Mouse (Mus musculus) hindbrain, embryonic 11.5 days (tissue): Measurements from ENCODE around the gene Tcl1. TPM values are rescaled to one million over a fixed set of nuclear protein-coding genes. Genes with fewer than 3 reads are reported as not detected.

ENCODE experiments used
- ATAC-seq: fragments of 200-750 bp; cut with Nextera tagmentation; 2 replicates; pipeline ENCODE4 v1.8.0; 2017; ENCODE audit warnings: mild to moderate bottlenecking, moderate TSS enrichment, moderate library complexity; ENCODE audit not compliant: low FRiP score
- DNase-seq: peaks from one replicate; pipeline ENCODE4 v3.0.0-alpha.2; 2015; ENCODE audit warnings: low spot score
- H3K27ac ChIP-seq: fragments of 300-500 bp; sonication (generic); 2 replicates; pipeline ENCODE4 v1.5.1; 2014; ENCODE audit warnings: mild to moderate bottlenecking, low read depth, low read length
- H3K27me3 ChIP-seq: fragments of 300-500 bp; sonication (generic); 2 replicates; pipeline ENCODE4 v1.6.1; 2014; ENCODE audit warnings: mild to moderate bottlenecking, low read length, moderate library complexity, mixed read lengths; ENCODE audit not compliant: control insufficient read depth, insufficient read depth
- H3K36me3 ChIP-seq: fragments of 300-500 bp; sonication (generic); 2 replicates; pipeline ENCODE4 v1.6.1; 2014; ENCODE audit warnings: mild to moderate bottlenecking, low read length, moderate library complexity, mixed read lengths; ENCODE audit not compliant: control insufficient read depth, insufficient read depth
- H3K4me1 ChIP-seq: fragments of 300-500 bp; sonication (generic); replicated peaks from 2 replicates; pipeline ENCODE4 v1.6.1; 2014; ENCODE audit warnings: low read length, mixed read lengths; ENCODE audit not compliant: control insufficient read depth, insufficient read depth
- H3K4me2 ChIP-seq: fragments of 300-500 bp; sonication (generic); replicated peaks from 2 replicates; pipeline ENCODE4 v1.6.1; 2014; ENCODE audit warnings: mild to moderate bottlenecking, low read depth, low read length
- H3K4me3 ChIP-seq: fragments of 300-500 bp; sonication (generic); 2 replicates; pipeline ENCODE4 v1.5.1; 2014; ENCODE audit warnings: low read depth, low read length
- H3K9ac ChIP-seq: fragments of 300-500 bp; sonication (generic); 2 replicates; pipeline ENCODE4 v1.6.1; 2014; ENCODE audit warnings: low read depth, low read length
- H3K9me3 ChIP-seq: fragments of 300-500 bp; sonication (generic); 2 replicates; pipeline ENCODE4 v1.6.1; 2016; ENCODE audit warnings: low read length; ENCODE audit not compliant: control insufficient read depth
- WGBS: fragments of 180-500 bp; shearing (Covaris S2); extraction: QIAGEN DNeasy Blood & Tissue Kit; methylation state at CpG from one replicate; pipeline ENCODE4 v1.1.7; 2014; 5-methylcytosine and 5-hydroxymethylcytosine counted together
- polyA plus RNA-seq: library from polyadenylated mRNA; unstranded; fragments of >200 nt; fragmentation: Nextera tagmentation; extraction: Ambion mirVana; gene quantifications from 2 replicates; pipeline ENCODE4 v1.2.1, GENCODE M21; 2014

The Tcl1 gene
- not detected in 2 replicates for polyA plus RNA-seq

DNA sequence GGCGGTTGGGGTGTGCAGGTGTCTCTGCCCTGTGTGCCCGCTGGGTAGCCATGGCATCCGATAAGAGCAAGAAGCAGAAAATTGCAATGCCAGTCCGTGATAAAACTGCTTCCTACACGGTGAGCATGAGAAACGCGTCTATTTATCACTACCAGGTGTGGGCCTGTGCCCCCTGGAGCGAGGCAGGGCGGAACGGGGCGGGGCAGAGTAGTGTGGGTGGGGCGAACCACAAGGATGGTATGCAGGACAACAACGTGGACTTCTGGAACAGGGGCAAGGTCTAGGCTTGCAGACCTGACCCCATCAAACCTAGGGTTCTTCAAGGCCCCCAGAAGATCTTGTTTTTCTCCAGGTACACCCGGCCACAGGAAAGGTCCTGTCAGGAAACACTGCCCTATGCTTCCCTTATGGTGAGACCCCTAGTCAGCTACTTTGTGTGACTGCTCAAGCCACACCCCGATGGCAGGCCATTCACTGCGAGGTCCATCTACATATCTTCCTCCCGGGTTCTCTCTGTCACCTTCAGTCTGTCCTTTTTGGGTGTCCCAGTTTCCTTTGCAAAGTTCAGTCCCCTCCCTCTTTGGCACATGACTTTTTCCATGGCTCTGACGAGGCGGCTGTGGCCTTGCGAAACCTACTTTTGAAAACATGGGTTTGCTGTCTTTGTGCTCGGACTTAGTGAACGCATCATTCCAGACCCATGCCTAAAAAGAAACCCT is at the start of gene Tcl1:
Tcl1 (minus strand) TSS at position 193 of the 719 bp plus-strand sequence.
- Histone ChIP-seq H3K4me1 (peaks cover 4% of the 10 kb centered on the region), H3K4me3 (no peak within 1 kb of the TSS), H3K9me3 (no peaks in the 10 kb centered on the region), H3K27me3 (no peaks in the 10 kb centered on the region), H3K36me3 (no peaks in the 10 kb centered on the region), H3K27ac (no peak within 1 kb of the TSS), H3K9ac (no peak within 1 kb of the TSS), H3K4me2 (no peak within 1 kb of the TSS)
- DNase-seq (no peak), ATAC-seq (no peak)
- 93% methylated on average over 22 of the region's 22 CpGs for WGBS

DNA sequence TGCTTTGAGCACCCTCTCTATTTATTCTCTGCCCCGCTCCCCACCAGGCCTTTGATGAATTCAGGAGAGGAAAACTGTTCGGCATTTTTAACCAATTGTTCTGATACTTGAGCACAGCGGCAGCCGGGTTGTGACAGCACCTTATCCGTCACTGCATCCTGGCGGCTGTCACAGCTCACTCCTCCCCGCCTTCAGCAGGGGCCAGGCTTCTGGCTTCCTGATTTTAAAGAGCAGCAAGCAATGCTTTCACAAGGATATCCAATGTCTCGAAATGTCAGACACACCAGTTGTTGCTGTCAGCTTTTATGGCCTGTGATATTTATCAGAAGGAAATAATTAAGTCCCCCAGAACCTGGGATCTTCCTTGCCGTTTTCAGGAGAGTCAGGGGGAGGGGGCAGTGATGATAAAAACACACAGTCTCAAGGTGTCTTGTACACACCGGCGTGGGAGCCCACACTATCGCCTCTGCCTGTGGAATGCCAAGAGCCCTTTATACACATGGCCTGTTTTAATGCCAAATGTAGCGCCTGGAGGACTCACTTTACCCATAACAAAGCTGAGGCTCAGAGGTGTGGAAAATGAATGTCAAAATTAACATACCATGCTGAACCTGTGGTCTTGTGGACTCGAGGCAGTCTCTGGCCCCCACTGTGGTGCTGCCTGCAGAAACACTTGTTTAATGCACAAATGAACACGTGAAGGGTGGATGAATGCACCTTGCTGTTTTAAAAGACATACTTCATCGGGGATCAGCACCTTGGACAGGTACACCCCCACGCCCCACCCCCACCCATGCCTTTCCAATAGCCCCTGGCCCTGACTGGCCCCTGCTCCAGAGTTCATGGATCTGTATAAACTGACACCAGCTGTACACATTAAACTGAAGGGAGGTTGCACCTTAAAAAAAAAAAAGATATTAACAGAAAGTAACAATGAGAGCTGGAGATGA is 48.7 kb upstream of the Tcl1 start:
- ATAC-seq, result no peak
- no peak overlapping the region for H3K4me2 ChIP-seq
- no peaks in the 10 kb centered on the region for H3K36me3 ChIP-seq
- H3K4me1 ChIP-seq, result no peaks in the 10 kb centered on the region
- no peaks in the 10 kb centered on the region for H3K9me3 ChIP-seq
- H3K4me3 ChIP-seq, result no peak overlapping the region
- no peak for DNase-seq
- H3K27ac ChIP-seq, result no peak overlapping the region
- no peaks in the 10 kb centered on the region for H3K27me3 ChIP-seq
- H3K9ac ChIP-seq, result no peak overlapping the region
- WGBS, result 56% methylated on average over 17 of the region's 17 CpGs

DNA sequence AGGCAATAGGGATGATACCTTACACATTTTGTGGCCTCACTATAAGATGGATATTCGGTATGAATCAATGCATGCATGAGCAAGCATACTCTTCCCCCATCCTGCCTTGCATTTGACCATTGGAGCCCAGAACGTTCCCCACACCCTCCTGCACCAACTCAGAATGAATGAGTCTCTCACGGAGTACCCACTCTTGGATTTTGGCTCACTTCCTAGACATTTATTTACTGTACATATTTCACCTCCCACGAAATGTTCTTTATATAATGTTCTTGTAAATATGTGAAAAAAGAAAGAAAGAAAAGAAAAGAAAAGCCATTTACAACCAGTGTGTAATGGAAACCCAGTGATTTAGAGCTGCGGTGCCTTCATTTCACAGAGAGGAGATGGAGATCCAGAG is 44.5 kb upstream of the Tcl1 start:
- Histone ChIP-seq H3K4me1 (no peaks in the 10 kb centered on the region), H3K27ac (no peak overlapping the region), H3K4me3 (no peak overlapping the region), H3K4me2 (no peak overlapping the region), H3K27me3 (no peaks in the 10 kb centered on the region), H3K9me3 (no peaks in the 10 kb centered on the region), H3K36me3 (no peaks in the 10 kb centered on the region), H3K9ac (no peak overlapping the region)
- DNase-seq, result no peak
- WGBS, result 85% methylated on average over 5 of the region's 5 CpGs
- no peak for ATAC-seq

DNA sequence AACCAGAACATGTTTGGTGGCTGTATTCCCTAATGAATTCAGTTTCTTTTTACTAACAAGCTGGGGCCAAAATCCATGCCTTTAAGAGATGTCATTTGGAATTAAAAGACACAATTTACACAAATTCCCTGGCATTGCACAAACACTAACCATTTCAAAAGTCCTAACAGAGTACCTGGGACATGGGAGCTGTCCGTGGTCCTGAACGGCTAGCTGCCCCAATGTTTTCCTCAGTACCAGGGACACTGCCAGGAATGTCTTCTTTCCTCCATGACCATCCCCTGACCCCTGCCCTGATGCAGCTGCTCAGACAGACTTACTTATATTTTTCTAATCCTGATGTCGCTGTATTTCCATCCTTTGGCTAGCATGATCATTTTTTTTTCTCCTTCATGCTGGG is 43.5 kb upstream of the Tcl1 start:
- no peak for ATAC-seq
- H3K9ac ChIP-seq, result no peak overlapping the region
- WGBS, result 20% methylated on average over 3 of the region's 3 CpGs
- H3K27me3 ChIP-seq, result no peaks in the 10 kb centered on the region
- H3K9me3 ChIP-seq, result no peaks in the 10 kb centered on the region
- no peak overlapping the region for H3K4me3 ChIP-seq
- H3K36me3 ChIP-seq, result no peaks in the 10 kb centered on the region
- peak; percentile 74 for DNase-seq
- no peak overlapping the region for H3K4me2 ChIP-seq
- H3K27ac ChIP-seq, result no peak overlapping the region
- no peaks in the 10 kb centered on the region for H3K4me1 ChIP-seq

DNA sequence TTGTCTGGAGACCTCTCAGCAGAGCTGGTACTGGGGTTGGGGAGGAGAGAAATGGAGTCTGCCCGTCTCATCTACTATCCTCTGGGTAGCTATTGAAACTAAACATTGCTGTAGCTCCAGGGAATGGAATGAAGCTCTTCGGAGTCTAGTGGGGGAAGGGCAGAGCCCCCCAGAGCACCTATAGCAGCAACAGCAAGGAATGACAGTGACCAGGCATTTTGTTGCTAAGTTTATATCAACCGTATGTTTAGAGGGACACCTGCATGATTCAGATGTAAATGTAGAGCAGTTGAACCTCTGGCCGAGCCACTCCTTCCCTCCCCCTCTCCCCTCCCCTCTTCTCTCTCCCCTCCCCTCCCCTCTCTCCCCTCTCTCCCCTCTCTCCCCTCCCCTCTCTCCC is 36.6 kb upstream of the Tcl1 start:
- H3K9ac ChIP-seq, result no peak overlapping the region
- H3K4me2 ChIP-seq, result no peak overlapping the region
- no peaks in the 10 kb centered on the region for H3K9me3 ChIP-seq
- H3K4me3 ChIP-seq, result no peak overlapping the region
- ATAC-seq (no peak), DNase-seq (no peak)
- 30% methylated on average over 4 of the region's 4 CpGs for WGBS
- no peaks in the 10 kb centered on the region for H3K4me1 ChIP-seq
- H3K27ac ChIP-seq, result no peak overlapping the region
- no peaks in the 10 kb centered on the region for H3K27me3 ChIP-seq
- H3K36me3 ChIP-seq, result no peaks in the 10 kb centered on the region

DNA sequence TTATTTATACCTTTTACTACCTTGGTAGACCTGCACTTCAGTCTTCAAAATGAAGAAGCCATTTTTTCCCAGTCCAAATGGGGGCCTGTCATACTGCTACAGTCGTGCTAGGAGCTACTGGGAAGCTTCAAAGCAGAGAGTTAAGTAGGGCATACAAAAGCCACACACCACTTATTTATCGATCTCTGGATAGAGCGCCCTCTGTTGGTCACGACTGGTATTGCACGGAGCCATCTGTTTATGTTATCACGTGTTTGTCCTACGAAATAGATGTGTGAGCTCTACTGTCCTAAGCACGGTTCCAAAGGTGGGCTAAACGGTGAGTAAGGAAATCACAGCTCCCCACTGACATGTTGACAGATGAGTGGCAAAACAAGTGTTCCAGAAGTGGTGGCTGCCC is 36.2 kb upstream of the Tcl1 start:
- H3K27ac ChIP-seq, result no peak overlapping the region
- 10% methylated on average over 9 of the region's 9 CpGs for WGBS
- H3K27me3 ChIP-seq, result no peaks in the 10 kb centered on the region
- ATAC-seq (no peak), DNase-seq (peak; percentile 78)
- no peaks in the 10 kb centered on the region for H3K9me3 ChIP-seq
- H3K4me1 ChIP-seq, result no peaks in the 10 kb centered on the region
- H3K4me3 ChIP-seq, result no peak overlapping the region
- H3K4me2 ChIP-seq, result no peak overlapping the region
- H3K36me3 ChIP-seq, result no peaks in the 10 kb centered on the region
- no peak overlapping the region for H3K9ac ChIP-seq

DNA sequence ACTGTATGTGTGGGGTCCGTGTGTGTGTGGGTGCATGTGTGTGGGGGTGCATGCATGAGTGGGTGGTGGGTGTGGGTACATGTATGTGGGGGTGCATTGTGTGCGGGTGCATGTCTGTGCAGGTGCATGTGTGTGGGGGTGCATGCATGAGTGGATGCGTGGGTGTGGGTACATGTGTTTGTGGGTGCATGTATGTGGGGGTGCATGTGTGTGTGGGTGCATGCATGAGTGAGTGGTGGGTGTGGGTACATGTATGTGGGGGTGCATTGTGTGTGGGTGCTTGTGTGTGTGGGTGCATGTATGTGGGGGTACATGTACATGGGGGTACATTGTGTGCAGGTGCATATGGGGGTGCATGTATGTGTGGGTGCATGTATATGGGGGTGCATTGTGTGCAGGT is 31.2 kb upstream of the Tcl1 start:
- H3K9me3 ChIP-seq, result no peaks in the 10 kb centered on the region
- H3K27me3 ChIP-seq, result no peaks in the 10 kb centered on the region
- ATAC-seq (no peak), DNase-seq (no peak)
- no peak overlapping the region for H3K4me2 ChIP-seq
- H3K36me3 ChIP-seq, result no peaks in the 10 kb centered on the region
- H3K4me1 ChIP-seq, result 0 out of 2 replicates have a peak, but pooled peaks cover 1% of the 10 kb centered on the region
- H3K4me3 ChIP-seq, result no peak overlapping the region
- 91% methylated on average over 3 of the region's 3 CpGs for WGBS
- no peak overlapping the region for H3K9ac ChIP-seq
- H3K27ac ChIP-seq, result no peak overlapping the region

DNA sequence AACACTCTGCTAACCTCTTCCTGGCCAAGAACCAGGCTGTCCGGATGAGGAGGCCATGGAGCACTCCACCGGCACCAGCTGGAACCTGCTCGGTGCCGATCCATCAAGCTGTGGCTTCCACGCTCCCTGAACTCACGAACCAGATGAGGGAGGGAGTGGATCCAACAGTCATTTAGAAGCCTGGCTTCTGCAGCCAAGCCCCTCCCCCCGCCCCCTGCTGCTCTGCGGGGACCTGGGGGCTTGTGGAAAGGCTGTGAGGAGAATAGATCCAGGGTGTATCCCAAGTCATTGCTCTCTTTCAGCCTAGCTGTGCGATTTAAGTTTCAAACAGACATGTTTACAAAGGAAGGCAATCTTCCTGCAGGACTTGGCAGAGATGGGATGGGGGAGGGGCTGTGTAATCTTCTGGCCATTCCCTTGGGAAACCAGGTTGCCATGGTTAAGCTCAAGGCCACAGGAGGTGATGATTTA is 26.2 kb upstream of the Tcl1 start:
- H3K9ac ChIP-seq, result no peak overlapping the region
- H3K27ac ChIP-seq, result no peak overlapping the region
- DNase-seq, result peak; percentile 67
- H3K4me2 ChIP-seq, result peak overlapping the region; percentile 1; the same call in 1 of the 2 replicates
- no peaks in the 10 kb centered on the region for H3K36me3 ChIP-seq
- ATAC-seq, result 0 out of 2 replicates have a peak, but pooled peaks have one; percentile 41
- 0 out of 2 replicates have a peak, but pooled peaks cover 3% of the 10 kb centered on the region for H3K4me1 ChIP-seq
- no peaks in the 10 kb centered on the region for H3K9me3 ChIP-seq
- H3K27me3 ChIP-seq, result no peaks in the 10 kb centered on the region
- H3K4me3 ChIP-seq, result no peak overlapping the region
- WGBS, result 15% methylated on average over 9 of the region's 9 CpGs
